8 mouse cellular contexts compared by ENCODE assay signal in the genomic region with DNA sequence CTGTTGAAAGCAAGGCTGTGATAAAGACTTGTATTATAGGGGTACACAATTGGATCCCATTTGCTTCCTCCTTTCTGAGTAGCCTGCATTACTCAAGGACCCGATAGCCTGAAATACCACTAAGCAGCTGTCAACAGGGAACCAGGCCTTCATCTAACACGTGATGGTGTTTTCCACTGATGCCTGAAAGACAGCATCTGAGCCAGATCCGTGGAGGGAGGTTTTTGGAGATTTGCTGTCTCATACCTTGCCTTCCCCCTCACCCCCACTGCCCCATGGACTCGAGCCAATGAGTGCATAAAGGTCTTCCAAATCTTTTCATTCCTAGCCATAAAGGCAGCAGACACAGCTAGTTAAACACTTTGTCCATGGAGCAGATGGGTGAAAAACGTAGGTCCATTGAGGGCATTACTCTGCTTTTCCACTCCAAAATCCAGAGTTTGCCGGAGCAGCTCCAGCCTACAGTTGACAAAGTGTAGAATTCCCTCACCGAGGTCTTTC. TPM values are rescaled to one million over a fixed set of nuclear protein-coding genes. Genes with fewer than 3 reads are reported as not detected.
DNase-seq lines count a peak whose midpoint lies in the region; ATAC-seq and TF ChIP-seq lines count a peak whose summit lies in the region.

No protein-coding gene starts in this region.

- no peak for DNase-seq in hindbrain, postnatal 0 days (ENCODE audit: low spot score)
- DNase-seq in natural killer cell, adult 2 months (ENCODE audit: low spot score in 2 of 2): no peak
- DNase-seq in adipocyte (ENCODE audit: low spot score): no peak

- 43% methylated on average over 7 of the region's 7 CpGs for WGBS in forebrain, embryonic 13.5 days
- 24% methylated on average over 7 of the region's 7 CpGs for WGBS in hindbrain, postnatal 0 days
- WGBS in midbrain, embryonic 12.5 days: 44% methylated on average over 7 of the region's 7 CpGs

- H3K4me3 ChIP-seq in erythroblast, embryonic 14.5 days (replicated peaks): peak overlapping the region; percentile 89
- peak overlapping the region; percentile 87 for H3K4me3 ChIP-seq in E14TG2a.4 (replicated peaks; ENCODE audit: low read length)
- no peak overlapping the region for H3K4me3 ChIP-seq in forebrain, embryonic 13.5 days
- H3K4me3 ChIP-seq in hindbrain, postnatal 0 days (ENCODE audit: low read length): no peak overlapping the region
- no peak overlapping the region for H3K4me3 ChIP-seq in midbrain, embryonic 12.5 days

- peaks cover 3% of the 10 kb centered on the region; the same call in 1 of the 2 replicates for H3K9me3 ChIP-seq in erythroblast, embryonic 14.5 days (ENCODE audit: control insufficient read depth, low read length)
- peaks cover 14% of the 10 kb centered on the region for H3K9me3 ChIP-seq in E14TG2a.4 (ENCODE audit: low read length)
- H3K9me3 ChIP-seq in forebrain, embryonic 13.5 days (replicated peaks): no peaks in the 10 kb centered on the region
- H3K9me3 ChIP-seq in hindbrain, postnatal 0 days (ENCODE audit: low read length): no peaks in the 10 kb centered on the region
- H3K9me3 ChIP-seq in midbrain, embryonic 12.5 days: no peaks in the 10 kb centered on the region

- no peak for ATAC-seq in erythroblast, adult 5-6 weeks (replicated peaks; ENCODE audit: low FRiP score, poor library complexity, severe bottlenecking)
- ATAC-seq in forebrain, embryonic 13.5 days: no peak
- ATAC-seq in hindbrain, postnatal 0 days: no peak
- no peak for ATAC-seq in midbrain, embryonic 12.5 days (ENCODE audit: low FRiP score, low read depth)

- peak overlapping the region; percentile 76 for H3K4me2 ChIP-seq in forebrain, embryonic 13.5 days
- H3K4me2 ChIP-seq in hindbrain, postnatal 0 days (ENCODE audit: low read depth, low read length): peak overlapping the region; percentile 79
- peak overlapping the region; percentile 76 for H3K4me2 ChIP-seq in midbrain, embryonic 12.5 days (replicated peaks)

- no peak for TF ChIP-seq CTCF in E14TG2a.4 (conservative IDR thresholded peaks at IDR 0.05; ENCODE audit: low read length)
- no peak for TF ChIP-seq CTCF in hindbrain, postnatal 0 days (IDR thresholded peaks at IDR 0.05; ENCODE audit: low read depth)

- H3K27me3 ChIP-seq in erythroblast, embryonic 14.5 days (ENCODE audit: control insufficient read depth): no peaks in the 10 kb centered on the region
- no peaks in the 10 kb centered on the region for H3K27me3 ChIP-seq in E14TG2a.4 (ENCODE audit: insufficient read depth, low read length)
- H3K27me3 ChIP-seq in forebrain, embryonic 13.5 days: no peaks in the 10 kb centered on the region
- no peaks in the 10 kb centered on the region for H3K27me3 ChIP-seq in hindbrain, postnatal 0 days (ENCODE audit: insufficient read depth, low read length)
- peaks cover 24% of the 10 kb centered on the region for H3K27me3 ChIP-seq in midbrain, embryonic 12.5 days

- no peak overlapping the region for H3K27ac ChIP-seq in forebrain, embryonic 13.5 days
- no peak overlapping the region for H3K27ac ChIP-seq in hindbrain, postnatal 0 days
- no peak overlapping the region for H3K27ac ChIP-seq in midbrain, embryonic 12.5 days (replicated peaks)

- H3K36me3 ChIP-seq in erythroblast, embryonic 14.5 days (ENCODE audit: control insufficient read depth): peaks cover 7% of the 10 kb centered on the region
- H3K36me3 ChIP-seq in E14TG2a.4 (ENCODE audit: insufficient read depth, low read length): no peaks in the 10 kb centered on the region
- no peaks in the 10 kb centered on the region for H3K36me3 ChIP-seq in forebrain, embryonic 13.5 days (ENCODE audit: poor library complexity, severe bottlenecking)
- H3K36me3 ChIP-seq in hindbrain, postnatal 0 days (ENCODE audit: insufficient read depth, low read length): no peaks in the 10 kb centered on the region
- no peaks in the 10 kb centered on the region for H3K36me3 ChIP-seq in midbrain, embryonic 12.5 days

- H3K9ac ChIP-seq in forebrain, embryonic 13.5 days: no peak overlapping the region
- H3K9ac ChIP-seq in hindbrain, postnatal 0 days (replicated peaks; ENCODE audit: low read length): no peak overlapping the region
- H3K9ac ChIP-seq in midbrain, embryonic 12.5 days (replicated peaks): no peak overlapping the region

- H3K4me1 ChIP-seq in erythroblast, embryonic 14.5 days (ENCODE audit: control insufficient read depth): peaks cover 56% of the 10 kb centered on the region
- peaks cover 48% of the 10 kb centered on the region for H3K4me1 ChIP-seq in E14TG2a.4 (replicated peaks; ENCODE audit: low read depth, low read length)
- peaks cover 12% of the 10 kb centered on the region for H3K4me1 ChIP-seq in forebrain, embryonic 13.5 days
- peaks cover 10% of the 10 kb centered on the region; the same call in 1 of the 2 replicates for H3K4me1 ChIP-seq in hindbrain, postnatal 0 days (ENCODE audit: insufficient read depth, low read length)
- H3K4me1 ChIP-seq in midbrain, embryonic 12.5 days: peaks cover 16% of the 10 kb centered on the region; the same call in 1 of the 2 replicates

RNA-seq across cellular contexts. Expression of gene Srd5a3, which starts 0.8 kb away (rescaled TPM):
- 4.1 and 4.6 TPM in 2 replicates for polyA plus RNA-seq in erythroblast, embryonic 14.5 days (2012)
- total RNA-seq in erythroblast, adult 5-6 weeks (2015; ENCODE audit: low replicate concordance): 7.1 and 9.2 TPM in 2 replicates
- 3.8 and 10.3 TPM in 2 replicates for total RNA-seq in erythroblast, adult 5-6 weeks (2017; ENCODE audit: low replicate concordance)
- polyA plus RNA-seq in forebrain, embryonic 13.5 days (2015; fragmentation: Nextera tagmentation; extraction: Ambion mirVana): 15.4 and 16.5 TPM in 2 replicates
- total RNA-seq in hindbrain, postnatal 0 days (2014; rRNA removed): 16.3 and 17.6 TPM in 2 replicates
- polyA plus RNA-seq in hindbrain, postnatal 0 days (2015; fragmentation: Nextera tagmentation; extraction: Ambion mirVana): 22.2 and 22.9 TPM in 2 replicates
- polyA plus RNA-seq in midbrain, embryonic 12.5 days (2016; fragmentation: Nextera tagmentation; extraction: Ambion mirVana): 15.4 and 15.8 TPM in 2 replicates

RNA-seq across cellular contexts. Expression of gene Tmem165, which starts 44.5 kb away (rescaled TPM):
- 4.0 and 4.6 TPM in 2 replicates for polyA plus RNA-seq in erythroblast, embryonic 14.5 days (2012)
- total RNA-seq in erythroblast, adult 5-6 weeks (2015; ENCODE audit: low replicate concordance): 34.6 and 37.0 TPM in 2 replicates
- total RNA-seq in erythroblast, adult 5-6 weeks (2017; ENCODE audit: low replicate concordance): 26.9 and 35.8 TPM in 2 replicates
- polyA plus RNA-seq in forebrain, embryonic 13.5 days (2015; fragmentation: Nextera tagmentation; extraction: Ambion mirVana): 54.2 and 55.5 TPM in 2 replicates
- total RNA-seq in hindbrain, postnatal 0 days (2014; rRNA removed): 68.0 and 71.4 TPM in 2 replicates
- polyA plus RNA-seq in hindbrain, postnatal 0 days (2015; fragmentation: Nextera tagmentation; extraction: Ambion mirVana): 49.4 and 54.2 TPM in 2 replicates
- 90.9 and 96.8 TPM in 2 replicates for polyA plus RNA-seq in midbrain, embryonic 12.5 days (2016; fragmentation: Nextera tagmentation; extraction: Ambion mirVana)

Comparison
In these comparisons a context has a peak if more than half of its experiments do, and no peak if none do; other contexts are left out.
1. H3K4me3 ChIP-seq: peak in erythroblast, embryonic 14.5 days (single experiment) and E14TG2a.4 (single experiment); none in forebrain, embryonic 13.5 days (single experiment), hindbrain, postnatal 0 days (single experiment) and midbrain, embryonic 12.5 days (single experiment).
2. Peak in every context shown above with its lines, with median percentiles within 50 percentile points of each other: H3K4me2 ChIP-seq.